Mouse (Mus musculus): ENCODE measurements around the gene Ints3. TPM values are rescaled to one million over a fixed set of nuclear protein-coding genes. Genes with fewer than 3 reads are reported as not detected.

Gene Ints3
- polyA plus RNA-seq, 1 experiment: 44.8 TPM

GRCm38 (mm10) chr3:90464552-90465080 is 31.2 kb upstream of the Ints3 start:
- TF ChIP-seq CTCF (IDR thresholded peaks at IDR 0.05; ENCODE audit: extremely low read depth, insufficient read depth, low read length) (no peak), POLR2A (IDR thresholded peaks at IDR 0.05; ENCODE audit: extremely low read depth, insufficient read depth, low read length) (no peak)
- no peak overlapping the region; the same call in 1 of the 2 replicates for H3K4me3 ChIP-seq (ENCODE audit: insufficient read depth, low read length)
- H3K4me1 ChIP-seq (ENCODE audit: control insufficient read depth, insufficient read depth, low read length): no peaks in the 10 kb centered on the region
- no peak overlapping the region for H3K27ac ChIP-seq (ENCODE audit: insufficient read depth, low read length)

- no peak for TF ChIP-seq CTCF (IDR thresholded peaks at IDR 0.05; ENCODE audit: extremely low read depth, insufficient read depth, low read length)
- TF ChIP-seq POLR2A (IDR thresholded peaks at IDR 0.05; ENCODE audit: extremely low read depth, insufficient read depth, low read length): no peak
- no peaks in the 10 kb centered on the region for H3K4me1 ChIP-seq (ENCODE audit: control insufficient read depth, insufficient read depth, low read length)
Observed at GRCm38 (mm10) chr3:90462579-90462978, 29.2 kb upstream of the Ints3 start.

GRCm38 (mm10) chr3:90461935-90462334 is 28.5 kb upstream of the Ints3 start:
- Histone ChIP-seq H3K27ac (ENCODE audit: insufficient read depth, low read length) (no peak overlapping the region), H3K4me3 (ENCODE audit: insufficient read depth, low read length) (no peak overlapping the region), H3K4me1 (ENCODE audit: control insufficient read depth, insufficient read depth, low read length) (no peaks in the 10 kb centered on the region)
- TF ChIP-seq CTCF (IDR thresholded peaks at IDR 0.05; ENCODE audit: extremely low read depth, insufficient read depth, low read length) (no peak), POLR2A (IDR thresholded peaks at IDR 0.05; ENCODE audit: extremely low read depth, insufficient read depth, low read length) (no peak)

More at GRCm38 (mm10) chr3:90462579-90462978, 29.2 kb upstream of the Ints3 start:
- Histone ChIP-seq H3K4me3 (ENCODE audit: insufficient read depth, low read length) (no peak overlapping the region), H3K27ac (ENCODE audit: insufficient read depth, low read length) (no peak overlapping the region)

GRCm38 (mm10) chr3:90460315-90460714 is 26.9 kb upstream of the Ints3 start:
- no peak overlapping the region for H3K4me3 ChIP-seq (ENCODE audit: insufficient read depth, low read length)
- TF ChIP-seq CTCF (IDR thresholded peaks at IDR 0.05; ENCODE audit: extremely low read depth, insufficient read depth, low read length): no peak
- no peak for TF ChIP-seq POLR2A (IDR thresholded peaks at IDR 0.05; ENCODE audit: extremely low read depth, insufficient read depth, low read length)
- no peaks in the 10 kb centered on the region for H3K4me1 ChIP-seq (ENCODE audit: control insufficient read depth, insufficient read depth, low read length)
- H3K27ac ChIP-seq (ENCODE audit: insufficient read depth, low read length): no peak overlapping the region

DNA sequence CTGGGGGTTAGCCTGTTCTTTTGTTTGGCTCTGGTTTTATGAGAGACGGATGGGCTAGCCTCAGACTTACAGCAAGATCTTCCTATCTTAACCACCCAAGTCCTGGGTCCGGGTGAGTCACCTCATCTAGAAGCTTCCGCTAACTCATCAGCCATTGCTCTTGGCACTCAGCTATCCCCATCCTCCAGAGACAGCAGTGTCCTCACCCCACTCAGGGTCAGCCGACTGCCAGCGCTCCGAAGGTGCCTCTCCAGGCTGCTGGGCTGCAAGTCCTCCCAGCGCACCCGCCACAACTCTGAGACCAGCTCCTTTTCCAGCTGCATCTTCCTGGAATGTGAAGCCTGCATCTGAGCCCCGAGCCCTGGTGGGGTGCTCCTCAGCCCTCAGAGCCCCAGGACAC is 26.3 kb upstream of the Ints3 start:
- TF ChIP-seq CTCF (IDR thresholded peaks at IDR 0.05; ENCODE audit: extremely low read depth, insufficient read depth, low read length): no peak
- no peak for TF ChIP-seq POLR2A (IDR thresholded peaks at IDR 0.05; ENCODE audit: extremely low read depth, insufficient read depth, low read length)
- no peak overlapping the region for H3K27ac ChIP-seq (ENCODE audit: insufficient read depth, low read length)
- H3K4me3 ChIP-seq (ENCODE audit: insufficient read depth, low read length): no peak overlapping the region
- no peaks in the 10 kb centered on the region for H3K4me1 ChIP-seq (ENCODE audit: control insufficient read depth, insufficient read depth, low read length)

DNA sequence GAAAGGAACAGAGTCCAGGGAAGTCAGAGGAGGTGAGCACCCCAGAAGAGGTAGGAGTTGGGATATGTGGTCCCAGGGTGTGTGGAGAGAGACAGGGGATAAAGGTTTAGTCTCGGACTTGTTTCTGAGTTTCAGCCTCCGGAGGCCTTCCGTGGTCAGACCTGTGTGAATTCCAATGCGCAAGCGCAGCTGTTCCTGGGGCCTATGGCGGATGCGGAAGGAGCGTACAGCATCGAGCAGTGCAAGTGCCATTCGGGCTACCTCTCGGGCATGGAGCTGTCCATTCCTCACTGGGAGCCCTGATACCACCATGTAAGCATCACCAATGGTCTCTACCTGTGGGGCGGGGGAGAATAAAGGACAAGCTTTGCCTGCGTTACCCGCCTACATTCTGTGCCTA is 21.5 kb upstream of the Ints3 start:
- H3K4me1 ChIP-seq (ENCODE audit: control insufficient read depth, insufficient read depth, low read length): peaks cover 2% of the 10 kb centered on the region; the same call in 1 of the 2 replicates
- no peak for TF ChIP-seq CTCF (IDR thresholded peaks at IDR 0.05; ENCODE audit: extremely low read depth, insufficient read depth, low read length)
- no peak for TF ChIP-seq POLR2A (IDR thresholded peaks at IDR 0.05; ENCODE audit: extremely low read depth, insufficient read depth, low read length)

DNA sequence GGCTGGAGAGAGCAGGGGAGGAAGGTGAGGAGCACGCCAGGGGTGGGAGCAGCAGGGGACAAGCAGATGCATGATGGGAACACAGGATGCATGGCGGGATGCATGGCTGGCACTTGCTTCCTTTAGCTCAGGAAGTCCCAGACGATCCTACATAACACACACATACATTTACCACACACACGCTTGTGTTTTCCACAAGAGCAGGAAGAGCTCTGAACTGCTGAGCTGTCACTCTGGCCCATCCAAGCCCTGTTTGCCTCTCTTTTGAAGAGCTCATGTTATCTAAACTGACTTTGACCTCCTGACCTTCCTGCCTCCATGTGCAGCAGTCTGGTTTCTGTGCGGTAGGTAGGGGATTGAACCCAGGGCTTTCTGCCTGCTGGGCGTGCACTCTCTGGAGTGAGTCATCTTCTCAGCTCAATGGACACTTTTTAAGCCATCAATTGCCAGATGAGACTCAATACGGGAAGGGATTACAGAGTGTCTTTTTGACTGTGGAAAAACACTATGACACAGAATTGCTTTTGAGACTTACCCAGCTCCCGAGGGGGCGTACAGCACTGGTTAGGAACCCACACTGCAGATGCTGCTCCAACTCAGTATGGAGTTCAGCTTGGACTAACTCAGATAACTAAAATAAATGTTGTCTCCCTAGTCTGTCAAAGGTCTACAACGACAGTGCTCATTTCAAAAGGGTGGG is 18.1 kb upstream of the Ints3 start:
- Histone ChIP-seq H3K4me3 (ENCODE audit: insufficient read depth, low read length) (no peak overlapping the region), H3K4me1 (ENCODE audit: control insufficient read depth, insufficient read depth, low read length) (peaks cover 2% of the 10 kb centered on the region; the same call in 1 of the 2 replicates), H3K27ac (ENCODE audit: insufficient read depth, low read length) (no peak overlapping the region)
- TF ChIP-seq CTCF (IDR thresholded peaks at IDR 0.05; ENCODE audit: extremely low read depth, insufficient read depth, low read length) (no peak), POLR2A (IDR thresholded peaks at IDR 0.05; ENCODE audit: extremely low read depth, insufficient read depth, low read length) (no peak)

More for the DNA sequence above, 21.5 kb upstream of the Ints3 start:
- no peak overlapping the region for H3K27ac ChIP-seq (ENCODE audit: insufficient read depth, low read length)
- H3K4me3 ChIP-seq (ENCODE audit: insufficient read depth, low read length): no peak overlapping the region

GRCm38 (mm10) chr3:90450874-90451273 is 17.5 kb upstream of the Ints3 start:
- TF ChIP-seq CTCF (IDR thresholded peaks at IDR 0.05; ENCODE audit: extremely low read depth, insufficient read depth, low read length) (no peak), POLR2A (IDR thresholded peaks at IDR 0.05; ENCODE audit: extremely low read depth, insufficient read depth, low read length) (no peak)
- Histone ChIP-seq H3K27ac (ENCODE audit: insufficient read depth, low read length) (no peak overlapping the region), H3K4me3 (ENCODE audit: insufficient read depth, low read length) (no peak overlapping the region), H3K4me1 (ENCODE audit: control insufficient read depth, insufficient read depth, low read length) (peaks cover 2% of the 10 kb centered on the region; the same call in 1 of the 2 replicates)

- H3K4me1 ChIP-seq (ENCODE audit: control insufficient read depth, insufficient read depth, low read length): peaks cover 2% of the 10 kb centered on the region; the same call in 1 of the 2 replicates
Observed at GRCm38 (mm10) chr3:90448626-90449025, 15.2 kb upstream of the Ints3 start.

GRCm38 (mm10) chr3:90447123-90447494 is 13.7 kb upstream of the Ints3 start:
- TF ChIP-seq CTCF (IDR thresholded peaks at IDR 0.05; ENCODE audit: extremely low read depth, insufficient read depth, low read length) (no peak), POLR2A (IDR thresholded peaks at IDR 0.05; ENCODE audit: extremely low read depth, insufficient read depth, low read length) (no peak)
- H3K27ac ChIP-seq (ENCODE audit: insufficient read depth, low read length): 0 out of 2 replicates have a peak overlapping the region, but pooled peaks have one; percentile 4
- H3K4me1 ChIP-seq (ENCODE audit: control insufficient read depth, insufficient read depth, low read length): peaks cover 2% of the 10 kb centered on the region; the same call in 1 of the 2 replicates
- H3K4me3 ChIP-seq (ENCODE audit: insufficient read depth, low read length): no peak overlapping the region

More at GRCm38 (mm10) chr3:90448626-90449025, 15.2 kb upstream of the Ints3 start:
- TF ChIP-seq POLR2A (IDR thresholded peaks at IDR 0.05; ENCODE audit: extremely low read depth, insufficient read depth, low read length) (no peak), CTCF (IDR thresholded peaks at IDR 0.05; ENCODE audit: extremely low read depth, insufficient read depth, low read length) (no peak)
- Histone ChIP-seq H3K27ac (ENCODE audit: insufficient read depth, low read length) (no peak overlapping the region), H3K4me3 (ENCODE audit: insufficient read depth, low read length) (no peak overlapping the region)
